Mouse (Mus musculus) bone marrow macrophage, adult 2 months (primary cell): ENCODE measurements around the gene Sfswap. TPM values are rescaled to one million over a fixed set of nuclear protein-coding genes. Genes with fewer than 3 reads are reported as not detected.

Experiments used
- polyA plus RNA-seq: library from polyadenylated mRNA; stranded (reverse); fragments of >200 nt; gene quantifications from 2 replicates; pipeline ENCODE4 v1.2.4, GENCODE M21; 2012; ENCODE audit not compliant: missing spikeins, insufficient read depth, insufficient read length

Gene Sfswap
- polyA plus RNA-seq, 1 experiment: 56.1 TPM

Other genes with a start within 250 kb of the Sfswap start
- gene Mmp17, start 82.9 kb downstream of the Sfswap start, polyA plus RNA-seq: 0.08 and 0.20 TPM in 2 replicates
- 2.4 TPM in 2 replicates for gene Zfp11, start 168.9 kb downstream of the Sfswap start, polyA plus RNA-seq
- not detected in 2 replicates for gene Sept14, start 207.3 kb downstream of the Sfswap start, polyA plus RNA-seq
- 72.2 and 75.6 TPM in 2 replicates for gene Mrps17, start 214.3 kb downstream of the Sfswap start, polyA plus RNA-seq
- gene Nipsnap2, start 223.8 kb downstream of the Sfswap start, polyA plus RNA-seq: 42.7 and 46.1 TPM in 2 replicates